Mouse (Mus musculus): Measurements from ENCODE around the gene Olfr1308. TPM values are rescaled to one million over a fixed set of nuclear protein-coding genes. Genes with fewer than 3 reads are reported as not detected.

Gene Olfr1308
- not detected in 2 replicates for polyA plus RNA-seq (2012; ENCODE audit: insufficient read depth, insufficient read length, missing spikeins)

DNA sequence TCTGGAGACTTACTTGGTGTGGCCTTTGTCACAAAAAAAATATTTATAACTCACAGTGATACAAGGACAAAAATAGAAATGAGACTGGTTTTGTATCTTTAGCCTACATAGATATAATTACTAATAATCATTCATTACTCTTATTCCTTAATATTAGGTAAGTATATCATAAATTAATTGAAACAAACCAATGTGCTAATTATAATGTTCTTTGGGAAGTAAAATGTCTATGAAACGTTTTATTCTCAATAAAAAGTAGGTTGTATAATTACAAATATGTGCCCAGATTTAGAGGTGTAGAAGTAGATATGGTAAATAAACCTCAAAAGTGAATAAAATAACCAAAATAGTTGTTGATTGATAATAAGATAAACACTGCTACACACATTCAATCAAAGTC, at the start of gene Olfr1308:
TSS of gene Olfr1308 (minus strand) at position 101 of the 400 bp plus-strand sequence.
- no peak within 1 kb of the TSS for H3K27ac ChIP-seq (ENCODE audit: insufficient read depth, low read depth, low read length)
- TF ChIP-seq POLR2A (IDR thresholded peaks at IDR 0.05; ENCODE audit: borderline replicate concordance, low read depth, low read length) (no peak), CTCF (IDR thresholded peaks at IDR 0.05; ENCODE audit: low read depth, low read length) (no peak)
- no peaks in the 10 kb centered on the region for H3K4me1 ChIP-seq (ENCODE audit: control insufficient read depth, insufficient read depth, low read length)
- no peak within 1 kb of the TSS for H3K4me3 ChIP-seq (ENCODE audit: insufficient read depth, low read length)

DNA sequence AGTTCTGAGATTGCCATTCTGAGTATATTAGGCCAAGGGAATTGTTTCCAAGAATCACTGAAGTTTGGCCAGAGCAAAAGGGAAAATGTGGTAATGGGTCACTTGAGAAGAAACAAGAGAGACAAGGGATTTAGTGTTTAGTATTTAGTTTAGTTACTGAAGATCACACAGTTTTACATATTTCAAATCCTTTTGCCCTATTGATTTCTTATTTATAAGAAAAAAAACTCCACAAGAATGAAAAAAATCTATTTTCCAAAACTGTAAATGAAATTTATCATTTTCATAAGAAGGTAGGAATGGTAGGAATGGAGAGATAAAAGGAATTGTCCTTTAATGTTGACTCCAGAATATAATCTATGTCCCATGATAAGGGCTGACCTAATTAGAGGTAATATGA, 47.9 kb upstream of the Olfr1308 start, which contains the start of gene Olfr1310:
TSS of gene Olfr1310 (minus strand) at position 101 of the 400 bp plus-strand sequence.
- TF ChIP-seq CTCF (IDR thresholded peaks at IDR 0.05; ENCODE audit: low read depth, low read length) (no peak), POLR2A (IDR thresholded peaks at IDR 0.05; ENCODE audit: borderline replicate concordance, low read depth, low read length) (no peak)
- no peaks in the 10 kb centered on the region for H3K4me1 ChIP-seq (ENCODE audit: control insufficient read depth, insufficient read depth, low read length)
- no peak within 1 kb of the TSS for H3K27ac ChIP-seq (ENCODE audit: insufficient read depth, low read depth, low read length)
- H3K4me3 ChIP-seq (ENCODE audit: insufficient read depth, low read length) = no peak within 1 kb of the TSS

DNA sequence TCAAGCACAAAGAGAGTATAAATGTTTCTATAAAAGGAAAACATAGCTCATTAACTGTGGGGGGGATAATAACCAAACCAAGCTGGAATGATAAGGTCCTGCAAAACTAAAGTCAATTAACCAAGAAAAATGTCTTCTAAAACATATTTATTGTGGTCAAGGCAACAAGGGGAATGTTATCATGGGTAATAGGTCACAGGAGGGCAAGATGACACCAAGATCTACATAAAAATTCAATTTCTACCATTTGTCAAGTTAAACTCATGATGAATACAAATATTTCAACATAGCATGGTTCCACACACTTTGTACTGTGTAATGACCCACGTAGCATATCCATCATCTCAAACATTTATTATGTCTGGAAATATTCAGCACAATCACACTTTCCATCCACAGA, 25.4 kb upstream of the Olfr1308 start, which contains the start of gene Olfr1309:
TSS of gene Olfr1309 (minus strand) at position 101 of the 400 bp plus-strand sequence.
- no peak within 1 kb of the TSS for H3K27ac ChIP-seq (ENCODE audit: insufficient read depth, low read depth, low read length)

DNA sequence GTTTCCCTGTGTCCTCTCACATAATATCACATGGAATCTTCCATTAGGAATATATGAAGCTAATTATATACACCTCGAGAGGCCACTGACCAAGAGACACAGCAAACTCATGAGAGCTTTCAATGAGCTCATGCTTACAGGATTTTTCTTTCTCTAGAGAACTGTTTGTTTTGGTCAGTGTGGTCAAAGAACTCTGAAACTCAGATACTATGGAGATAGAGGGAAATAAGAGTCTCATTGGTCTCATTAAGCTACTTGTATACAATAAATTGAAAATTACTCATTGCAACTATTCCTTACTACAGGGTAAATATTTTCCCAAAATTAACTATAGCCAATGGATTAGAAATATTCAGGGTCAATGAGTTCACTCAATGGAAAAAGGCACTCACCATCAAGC, 15.4 kb downstream of the Olfr1308 start, which contains the start of gene Olfr1307:
TSS of gene Olfr1307 (minus strand) at position 101 of the 400 bp plus-strand sequence.
- Histone ChIP-seq H3K4me1 (ENCODE audit: control insufficient read depth, insufficient read depth, low read length) (no peaks in the 10 kb centered on the region), H3K27ac (ENCODE audit: insufficient read depth, low read depth, low read length) (no peak within 1 kb of the TSS), H3K4me3 (ENCODE audit: insufficient read depth, low read length) (no peak within 1 kb of the TSS)
- TF ChIP-seq POLR2A (IDR thresholded peaks at IDR 0.05; ENCODE audit: borderline replicate concordance, low read depth, low read length) (no peak), CTCF (IDR thresholded peaks at IDR 0.05; ENCODE audit: low read depth, low read length) (no peak)

More for the DNA sequence above, 25.4 kb upstream of the Olfr1308 start, which contains the start of gene Olfr1309:
- Histone ChIP-seq H3K4me3 (ENCODE audit: insufficient read depth, low read length) (no peak within 1 kb of the TSS), H3K4me1 (ENCODE audit: control insufficient read depth, insufficient read depth, low read length) (no peaks in the 10 kb centered on the region)
- TF ChIP-seq POLR2A (IDR thresholded peaks at IDR 0.05; ENCODE audit: borderline replicate concordance, low read depth, low read length) (no peak), CTCF (IDR thresholded peaks at IDR 0.05; ENCODE audit: low read depth, low read length) (no peak)

DNA sequence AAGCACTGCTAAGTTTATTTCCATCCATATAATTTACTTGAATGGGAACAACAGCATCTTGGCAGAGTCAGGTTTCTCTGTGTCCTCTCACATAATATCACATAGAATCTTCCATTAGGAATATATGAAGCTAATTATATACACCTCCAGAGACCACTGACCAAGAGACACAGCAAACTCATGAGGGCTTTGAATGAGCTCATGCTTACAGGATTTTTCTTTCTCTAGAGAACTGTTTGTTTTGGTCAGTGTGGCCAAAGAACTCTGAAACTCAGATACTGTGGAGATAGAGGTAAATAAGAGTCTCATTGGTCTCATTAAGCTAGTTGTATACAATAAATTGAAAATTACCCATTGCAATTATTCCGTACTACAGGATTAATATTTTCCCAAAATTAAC, 48.6 kb downstream of the Olfr1308 start, which contains the start of gene Olfr1306:
TSS of gene Olfr1306 (minus strand) at position 101 of the 400 bp plus-strand sequence.
- Histone ChIP-seq H3K27ac (ENCODE audit: insufficient read depth, low read depth, low read length) (no peak within 1 kb of the TSS), H3K4me3 (ENCODE audit: insufficient read depth, low read length) (no peak within 1 kb of the TSS), H3K4me1 (ENCODE audit: control insufficient read depth, insufficient read depth, low read length) (no peaks in the 10 kb centered on the region)
- TF ChIP-seq CTCF (IDR thresholded peaks at IDR 0.05; ENCODE audit: low read depth, low read length) (no peak), POLR2A (IDR thresholded peaks at IDR 0.05; ENCODE audit: borderline replicate concordance, low read depth, low read length) (no peak)

Other genes starting within 250 kb of the Olfr1308 start
- gene Olfr1301, start 213.9 kb downstream of the Olfr1308 start, polyA plus RNA-seq (2012; ENCODE audit: insufficient read depth, insufficient read length, missing spikeins) = not detected in 2 replicates
- not detected in 2 replicates for gene Olfr1302, start 187.5 kb downstream of the Olfr1308 start, polyA plus RNA-seq (2012; ENCODE audit: insufficient read depth, insufficient read length, missing spikeins)
- gene Olfr1303, start 144.6 kb downstream of the Olfr1308 start, polyA plus RNA-seq (2012; ENCODE audit: insufficient read depth, insufficient read length, missing spikeins) = not detected in 2 replicates
- not detected in 2 replicates for gene Olfr1305, start 87.8 kb downstream of the Olfr1308 start, polyA plus RNA-seq (2012; ENCODE audit: insufficient read depth, insufficient read length, missing spikeins)
- not detected in 2 replicates for gene Olfr1306, start 48.7 kb downstream of the Olfr1308 start, polyA plus RNA-seq (2012; ENCODE audit: insufficient read depth, insufficient read length, missing spikeins)
- 0.05 and 0.11 TPM in 2 replicates for gene Olfr1307, start 15.5 kb downstream of the Olfr1308 start, polyA plus RNA-seq (2012; ENCODE audit: insufficient read depth, insufficient read length, missing spikeins)
- not detected in 2 replicates for gene Olfr1309, start 25.3 kb upstream of the Olfr1308 start, polyA plus RNA-seq (2012; ENCODE audit: insufficient read depth, insufficient read length, missing spikeins)
- not detected in 2 replicates for gene Olfr1310, start 47.8 kb upstream of the Olfr1308 start, polyA plus RNA-seq (2012; ENCODE audit: insufficient read depth, insufficient read length, missing spikeins)
- gene Olfr1311, start 59.5 kb upstream of the Olfr1308 start, polyA plus RNA-seq (2012; ENCODE audit: insufficient read depth, insufficient read length, missing spikeins) = not detected in 2 replicates
- not detected in 2 replicates for gene Olfr1312, start 85.3 kb upstream of the Olfr1308 start, polyA plus RNA-seq (2012; ENCODE audit: insufficient read depth, insufficient read length, missing spikeins)
- gene Olfr1313, start 112.9 kb upstream of the Olfr1308 start, polyA plus RNA-seq (2012; ENCODE audit: insufficient read depth, insufficient read length, missing spikeins) = not detected in 2 replicates
- gene Olfr1314, start 131.8 kb upstream of the Olfr1308 start, polyA plus RNA-seq (2012; ENCODE audit: insufficient read depth, insufficient read length, missing spikeins) = not detected in 2 replicates
- not detected in 2 replicates for gene Olfr1315-ps1, start 150.5 kb upstream of the Olfr1308 start, polyA plus RNA-seq (2012; ENCODE audit: insufficient read depth, insufficient read length, missing spikeins)
- gene Olfr1316, start 170.0 kb upstream of the Olfr1308 start, polyA plus RNA-seq (2012; ENCODE audit: insufficient read depth, insufficient read length, missing spikeins) = 0.33 TPM in 1 of 2 replicates, not detected in the other
- not detected in 2 replicates for gene Olfr1317, start 175.4 kb upstream of the Olfr1308 start, polyA plus RNA-seq (2012; ENCODE audit: insufficient read depth, insufficient read length, missing spikeins)
- not detected in 2 replicates for gene Olfr1318, start 189.3 kb upstream of the Olfr1308 start, polyA plus RNA-seq (2012; ENCODE audit: insufficient read depth, insufficient read length, missing spikeins)

Data from bone marrow macrophage, adult 2 months (primary cell).